Mouse (Mus musculus): ENCODE data around the gene Larp1.
"Not testable (repeated sequence)": the region's sequence is repeated elsewhere in the genome, so short reads cannot be mapped to it uniquely, and the experiment has no call there.

Gene Larp1

DNA sequence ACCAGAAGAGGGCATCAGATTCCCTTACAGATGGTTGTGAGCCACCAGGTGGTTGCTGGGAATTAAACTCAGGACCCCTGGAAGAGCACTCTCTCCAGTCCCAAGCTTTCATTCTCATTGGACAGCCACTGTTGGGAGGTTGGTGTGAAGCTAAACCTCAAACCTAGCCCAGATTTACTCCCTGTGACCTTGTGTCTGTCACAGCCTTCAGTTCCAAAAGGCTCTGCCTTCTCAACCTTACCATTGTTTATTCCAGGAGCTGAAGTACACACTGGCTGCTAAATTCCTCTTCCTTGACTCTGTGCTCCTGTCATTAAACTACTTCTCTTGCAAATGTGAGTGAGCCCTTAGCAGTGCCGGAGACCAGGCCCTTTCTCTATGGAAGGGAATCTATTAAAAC is 20.1 kb downstream of the Larp1 start:
- DNase-seq (ENCODE audit: low spot score in 2 of 2) = no peak

DNA sequence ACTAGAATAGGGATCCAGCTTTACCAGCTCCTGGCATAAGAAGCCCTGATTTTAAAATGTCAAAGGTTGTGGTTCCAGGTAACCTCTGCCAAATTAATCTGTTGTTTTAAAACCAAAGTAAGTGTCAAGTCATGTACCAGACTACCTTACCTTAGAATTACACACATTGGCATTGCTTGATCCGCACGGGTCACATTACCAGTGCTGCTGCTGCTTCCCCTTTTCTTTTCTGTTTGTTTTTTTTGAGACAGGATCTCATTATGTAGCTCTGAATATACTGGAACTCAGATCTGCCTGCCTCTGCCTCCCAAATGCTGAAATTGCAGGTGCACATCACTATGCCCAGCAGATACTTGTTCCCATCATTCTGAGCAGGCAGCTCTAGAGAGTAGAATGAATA is 21.0 kb downstream of the Larp1 start:
- DNase-seq (ENCODE audit: low spot score in 2 of 2) = no peak

DNA sequence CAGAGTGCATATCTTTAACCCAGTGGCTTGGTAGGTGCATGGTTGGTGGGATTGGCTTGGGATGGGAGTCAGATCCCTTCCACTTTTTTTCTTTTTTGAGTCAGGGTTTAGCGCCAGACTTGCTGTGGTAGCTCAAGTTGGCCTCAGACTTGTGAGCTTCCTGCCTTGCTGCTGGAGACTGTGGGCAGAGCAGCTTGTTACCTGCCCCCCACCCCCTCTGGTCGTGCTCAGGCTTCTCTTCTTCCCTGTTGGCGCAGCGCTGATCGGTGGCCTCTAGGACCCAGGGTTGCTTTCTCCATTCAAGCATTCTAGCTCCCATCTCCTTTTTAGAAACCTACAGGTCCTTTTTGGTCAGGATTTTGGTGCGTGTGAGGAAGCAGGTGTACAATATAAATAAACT is 22.3 kb downstream of the Larp1 start:
- DNase-seq (ENCODE audit: low spot score in 2 of 2) = no peak

DNA sequence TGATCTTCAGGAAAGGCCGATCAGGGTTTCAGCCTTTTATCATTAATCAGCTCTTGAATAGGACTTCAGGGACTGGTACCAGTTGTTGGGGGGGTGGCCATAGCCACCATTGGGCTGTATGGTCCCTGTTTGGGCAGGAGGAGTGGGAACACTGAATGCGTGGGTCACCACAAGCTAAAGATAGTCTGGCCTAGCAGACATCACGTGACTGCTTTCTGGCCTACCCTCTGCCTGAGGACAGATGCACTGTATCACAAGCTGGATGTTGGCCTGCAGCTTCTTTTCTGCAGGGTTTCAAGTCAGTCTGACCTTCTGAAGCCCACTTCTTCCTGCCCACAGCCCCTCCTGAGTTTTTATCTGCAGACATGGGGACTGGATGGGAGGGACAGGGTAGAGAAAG is 24.8 kb downstream of the Larp1 start:
- DNase-seq (ENCODE audit: low spot score in 2 of 2) = no peak

DNA sequence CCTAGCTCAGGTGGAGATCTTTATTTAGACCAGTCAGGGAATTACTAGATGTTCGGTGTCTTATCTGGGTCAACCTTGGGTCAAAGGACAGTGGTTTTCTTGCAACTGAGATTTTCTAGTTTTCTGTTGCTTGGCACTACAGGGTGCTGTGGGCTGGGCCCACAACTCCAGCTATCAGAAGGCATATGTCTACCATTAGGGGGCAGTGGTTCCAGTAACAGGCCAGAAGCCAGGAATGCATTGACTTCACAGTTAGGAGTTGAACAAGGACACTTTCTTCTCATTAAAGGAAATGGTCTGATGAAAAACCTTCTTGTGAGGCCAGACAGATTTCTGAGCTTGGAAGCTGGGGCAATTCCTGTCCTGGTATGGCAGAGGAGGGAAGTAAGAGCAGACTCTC is 30.2 kb downstream of the Larp1 start:
- DNase-seq (ENCODE audit: low spot score in 2 of 2) = no peak

DNA sequence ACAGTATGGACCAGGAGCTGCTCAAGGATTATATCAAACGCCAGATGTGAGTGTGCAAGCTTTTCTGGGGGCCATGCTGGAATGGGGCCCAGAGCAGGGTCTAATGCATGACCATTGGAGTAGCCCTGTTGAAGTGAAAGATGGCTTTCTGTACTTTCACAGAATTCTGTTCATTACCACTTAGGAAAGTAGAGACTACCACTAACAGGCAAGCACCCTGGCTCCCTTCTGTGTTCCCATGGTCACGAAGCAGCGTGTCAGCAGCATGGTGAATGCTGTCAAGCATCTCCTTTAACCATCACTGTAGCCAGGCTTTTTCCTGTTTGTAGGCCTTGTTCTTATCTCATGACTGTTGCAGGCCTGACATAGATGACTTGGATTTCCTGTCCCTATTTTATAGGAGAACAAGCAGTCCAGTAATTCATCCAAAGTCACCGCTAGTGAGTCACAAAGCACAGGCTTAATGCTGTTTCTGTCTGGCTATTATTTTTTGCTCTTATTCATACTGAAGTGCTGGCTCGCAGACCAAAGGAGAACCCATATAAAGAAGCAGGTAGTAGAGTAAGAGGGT is 34.1 kb downstream of the Larp1 start:
- no peak for DNase-seq (ENCODE audit: low spot score in 2 of 2)

DNA sequence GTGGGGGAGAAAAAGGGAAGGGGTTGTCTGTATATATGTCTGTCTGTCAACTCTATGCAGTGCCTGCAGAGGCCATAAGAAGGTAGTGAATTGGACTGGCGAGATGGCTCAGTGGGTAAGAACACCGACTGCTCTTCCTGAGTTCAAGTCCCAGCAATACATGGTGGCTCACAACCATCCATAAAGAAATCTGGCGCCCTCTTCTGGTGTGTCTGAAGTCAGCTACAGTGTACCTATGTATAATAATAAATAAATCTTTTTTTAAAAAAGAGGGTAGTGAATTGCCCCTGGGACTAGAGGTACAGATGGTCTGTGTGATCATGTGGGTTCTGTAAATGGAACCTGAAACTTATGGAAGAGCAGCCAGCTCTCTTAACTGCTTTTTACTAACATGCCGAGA is 37.6 kb downstream of the Larp1 start:
- DNase-seq (ENCODE audit: low spot score in 2 of 2) = no peak

DNA sequence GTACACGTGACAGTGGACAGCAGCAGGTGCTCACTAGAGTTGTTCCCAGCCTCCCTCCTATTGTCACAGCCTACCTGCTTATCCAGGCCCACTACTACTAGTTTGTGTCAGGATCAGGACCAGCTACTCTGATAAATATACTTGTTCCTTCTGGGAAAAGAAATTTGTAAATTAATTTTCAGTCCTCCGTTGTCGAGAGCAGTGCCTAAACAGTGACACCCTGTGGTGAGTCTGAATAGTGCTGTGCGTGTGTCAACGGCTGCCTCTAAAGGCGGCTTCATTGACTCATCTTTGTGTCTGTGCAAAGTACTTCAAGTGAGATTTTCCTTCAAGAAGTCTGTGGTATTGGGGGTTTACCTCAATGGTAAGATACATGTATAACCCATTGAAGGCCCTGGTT is 48.6 kb downstream of the Larp1 start:
- DNase-seq (ENCODE audit: low spot score in 2 of 2) = peak in 1 of 2 experiments; percentile 30

DNA sequence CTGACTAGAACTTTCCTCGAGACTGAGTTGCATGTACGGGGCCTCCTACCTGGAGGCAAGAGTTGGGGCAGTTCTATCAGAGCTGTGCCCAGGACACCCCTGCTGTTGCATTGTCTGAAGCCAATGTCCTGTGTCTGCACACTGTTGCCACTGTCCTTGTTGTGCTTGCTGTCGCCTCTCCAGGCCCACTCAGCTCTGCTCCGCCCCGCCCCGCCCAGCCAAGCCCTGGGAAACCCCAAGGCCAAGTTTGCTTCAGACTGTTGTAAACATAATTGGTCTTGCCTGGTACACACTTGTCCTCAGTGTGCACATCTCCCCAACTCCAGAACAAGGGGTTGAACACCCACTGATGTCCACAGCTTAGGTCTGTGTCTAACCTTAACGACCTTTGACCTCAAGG is 50.9 kb downstream of the Larp1 start:
- not testable (repeated sequence) for DNase-seq (ENCODE audit: low spot score in 2 of 2)

DNA sequence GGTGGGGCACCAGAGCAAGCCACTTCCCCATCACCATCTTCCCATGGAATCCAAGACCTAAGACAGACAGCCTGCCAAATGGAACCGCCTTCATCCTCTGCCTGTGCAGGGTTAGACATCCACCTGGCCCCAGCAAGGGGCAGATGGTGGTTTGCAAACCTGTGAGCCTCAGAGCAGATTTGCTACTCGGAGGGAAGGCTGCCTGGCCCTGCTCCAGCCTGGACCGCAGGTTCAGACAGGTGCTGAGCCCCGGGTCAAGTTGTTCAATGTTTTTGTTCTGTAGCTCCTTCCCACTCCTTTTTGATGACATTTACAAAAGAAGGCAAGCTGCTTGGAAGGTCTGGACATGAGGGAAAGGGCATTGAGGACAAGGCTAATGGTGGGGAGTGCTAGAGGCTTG is 52.4 kb downstream of the Larp1 start:
- not testable (repeated sequence) for DNase-seq (ENCODE audit: low spot score in 2 of 2)

DNA sequence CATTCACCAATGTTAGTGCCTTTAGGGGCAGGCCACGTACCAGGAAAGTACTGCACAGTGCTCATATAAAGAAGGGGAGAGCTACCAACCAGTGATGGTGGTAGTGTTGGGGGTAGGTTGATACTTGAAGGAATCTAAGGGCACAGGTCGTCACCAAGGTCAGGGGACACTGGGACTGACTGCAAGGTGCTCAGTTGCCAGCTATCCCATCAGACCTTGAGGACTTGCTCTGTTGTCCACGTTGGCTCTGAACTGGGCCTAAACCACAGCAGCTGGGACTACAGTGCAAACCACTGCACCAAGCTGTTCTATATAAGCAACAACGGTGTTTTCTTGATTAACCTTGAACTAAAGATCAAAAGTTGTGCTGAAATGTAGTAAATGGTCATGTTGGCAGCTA is 53.7 kb downstream of the Larp1 start:
- DNase-seq (ENCODE audit: low spot score in 2 of 2) = no peak

DNA sequence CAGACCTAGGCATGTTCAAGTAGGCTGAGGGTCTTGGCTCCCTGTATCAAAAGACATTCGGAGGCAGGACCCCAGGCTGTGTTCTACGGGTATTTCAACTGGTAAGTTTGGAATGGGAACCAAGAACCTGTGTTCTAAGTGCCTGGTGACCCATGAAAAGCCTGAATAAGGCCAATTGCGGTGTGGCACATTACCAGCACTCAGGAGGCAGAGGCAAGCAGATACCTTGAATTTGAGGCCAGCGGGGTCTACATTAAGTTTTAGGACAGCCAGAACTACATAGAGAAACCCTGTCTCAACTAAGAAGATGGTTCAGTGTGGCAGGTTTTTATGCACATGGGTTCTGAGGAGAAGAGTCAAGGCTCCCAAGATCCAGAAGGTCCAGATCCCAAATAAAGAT is 56.2 kb downstream of the Larp1 start:
- no peak for DNase-seq (ENCODE audit: low spot score in 2 of 2)

DNA sequence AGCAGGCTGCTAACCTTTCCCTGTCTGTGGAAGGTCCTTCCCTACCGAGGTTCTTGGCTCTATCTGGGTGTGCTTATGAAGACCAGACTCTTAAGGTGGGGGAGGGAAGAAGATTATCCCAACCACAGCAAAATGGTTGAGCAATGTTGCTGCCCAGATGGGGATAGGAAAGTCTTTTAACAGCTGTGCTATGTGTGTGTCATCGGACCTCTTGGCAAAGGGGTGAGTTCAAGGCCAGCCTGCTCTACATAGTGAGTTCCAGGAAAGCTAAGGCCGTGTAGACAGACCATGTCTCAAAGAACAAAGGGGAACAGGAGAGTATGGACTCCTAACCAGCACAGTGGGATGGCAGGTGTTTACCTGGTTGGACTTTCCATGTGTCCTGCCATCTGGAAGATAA is 64.1 kb downstream of the Larp1 start:
- no peak for DNase-seq (ENCODE audit: low spot score in 2 of 2)

DNA sequence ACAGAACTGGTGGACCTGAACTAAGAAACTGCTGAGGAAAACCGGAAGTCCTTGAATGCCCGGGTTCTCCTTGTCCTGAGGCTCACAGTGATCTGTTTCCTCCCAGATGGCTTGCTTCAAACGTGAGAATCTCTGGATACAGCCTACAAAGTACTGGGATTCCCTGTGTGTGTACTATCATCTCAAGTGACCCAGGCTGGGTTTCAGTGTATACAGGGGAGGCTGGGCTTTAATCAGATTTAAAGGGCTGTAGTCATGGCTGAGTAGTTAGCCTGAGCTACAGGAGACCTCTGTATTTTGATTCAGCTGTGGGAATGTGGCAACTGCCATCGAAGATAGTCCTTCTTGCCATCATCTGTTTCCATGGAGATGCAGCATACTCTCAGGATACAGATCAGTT is 68.4 kb downstream of the Larp1 start:
- DNase-seq (ENCODE audit: low spot score in 2 of 2) = no peak

DNA sequence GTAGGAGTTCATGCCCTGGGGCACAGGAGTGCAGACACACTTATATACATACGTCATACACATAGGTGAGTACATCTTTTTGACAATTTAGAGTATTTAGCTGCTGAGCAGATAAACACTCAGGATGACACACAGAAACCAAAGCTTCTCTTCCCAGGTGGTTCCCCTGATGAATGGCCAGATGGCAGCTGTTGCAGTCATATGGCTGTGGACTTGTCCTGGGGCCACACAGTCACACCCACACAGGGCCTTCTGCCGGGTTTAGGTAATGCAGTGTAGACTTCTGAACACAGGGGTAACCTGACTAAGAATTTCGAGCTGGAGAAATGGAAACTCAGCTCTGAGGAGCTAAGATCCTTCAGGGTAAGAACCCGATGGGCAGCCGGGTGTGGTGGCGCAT is 72.9 kb downstream of the Larp1 start:
- no peak for DNase-seq (ENCODE audit: low spot score in 2 of 2)

DNA sequence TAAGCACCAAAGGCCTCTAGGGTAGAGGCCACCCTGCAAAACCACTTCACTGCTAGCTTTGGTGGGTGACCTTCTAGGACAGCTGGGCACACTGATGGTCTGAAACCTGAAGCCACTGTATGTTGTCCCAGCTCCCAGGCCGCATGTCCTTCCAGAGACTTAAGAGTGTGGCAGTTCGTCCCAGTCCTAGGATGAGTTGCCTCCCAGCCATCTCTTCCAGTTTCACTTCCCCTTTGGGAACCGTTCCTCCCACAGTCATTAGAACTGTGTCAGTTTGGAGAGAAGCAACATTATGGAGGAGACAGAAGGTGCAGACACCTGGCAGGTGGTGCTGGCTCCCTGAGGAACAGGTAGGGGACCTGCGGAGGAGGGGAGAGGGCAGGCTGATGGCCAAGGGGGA is 83.7 kb downstream of the Larp1 start:
- DNase-seq (ENCODE audit: low spot score in 2 of 2) = no peak

DNA sequence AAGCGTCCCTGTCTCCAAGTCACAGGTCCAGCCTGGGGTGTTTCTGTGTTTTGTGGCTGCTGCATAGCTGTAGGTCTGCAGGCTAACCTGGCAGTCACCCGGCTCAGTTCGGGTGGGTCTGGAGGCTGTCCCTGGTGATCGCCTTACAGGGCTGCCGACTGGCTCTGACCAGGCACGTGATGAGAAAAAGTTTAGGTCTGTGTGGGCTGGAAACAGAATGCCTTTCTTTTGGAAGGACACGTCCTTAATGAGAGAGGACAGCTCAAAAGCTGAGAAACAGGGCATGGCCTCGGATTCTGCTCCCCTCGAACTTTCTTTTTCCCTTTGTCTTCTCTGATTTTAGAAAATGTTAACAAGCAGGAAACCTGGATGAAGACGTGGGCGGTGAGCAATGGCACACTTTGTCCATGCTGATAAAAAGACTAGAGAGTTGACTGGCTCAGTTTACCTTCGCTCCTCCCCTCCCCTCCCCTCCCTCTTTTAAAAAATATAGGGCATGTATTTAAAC is 84.2 kb downstream of the Larp1 start, which contains the start of gene Gm12248:
Gm12248 (minus strand) TSS at position 114 of the 508 bp plus-strand sequence.
- no peak for DNase-seq (ENCODE audit: low spot score in 2 of 2)

DNA sequence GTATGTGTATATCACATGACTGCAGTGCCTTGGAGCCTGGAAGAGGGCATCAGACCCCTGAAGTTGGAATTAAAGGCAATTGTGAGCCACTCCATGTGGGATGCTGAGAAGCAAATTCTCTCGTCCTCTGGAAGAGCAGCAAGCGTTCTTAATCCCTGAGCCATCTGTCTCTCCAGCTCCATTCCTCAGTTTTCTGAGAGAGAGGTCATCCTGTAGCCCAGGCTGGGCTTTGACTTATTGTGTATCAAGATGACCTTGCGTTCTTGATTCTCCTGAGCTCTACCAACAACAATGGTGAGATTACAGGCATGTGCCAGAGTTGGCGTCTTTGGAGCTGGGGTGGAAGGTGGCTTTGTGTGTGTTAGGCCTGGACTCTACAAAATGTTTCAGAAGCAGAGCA is 85.9 kb downstream of the Larp1 start:
- no peak for DNase-seq (ENCODE audit: low spot score in 2 of 2)

DNA sequence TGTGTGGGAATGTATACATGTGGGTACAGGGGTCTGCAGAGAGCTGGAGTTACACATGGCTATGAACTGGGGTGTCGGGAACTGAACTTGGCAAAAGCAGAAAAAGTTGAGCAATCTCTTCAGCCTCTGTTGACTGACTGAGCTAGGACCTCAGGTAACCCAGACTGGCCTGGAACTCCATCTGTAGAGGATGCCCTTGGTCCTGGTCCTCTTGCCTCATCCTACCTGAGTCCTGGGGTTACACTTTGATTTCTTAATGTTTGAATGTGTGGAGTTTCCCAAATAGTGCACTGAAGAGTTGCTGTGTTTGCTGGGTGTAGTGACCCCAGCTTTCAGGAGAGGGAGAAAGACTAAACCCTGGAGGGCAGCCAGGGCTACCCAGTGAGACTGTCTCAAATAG is 86.7 kb downstream of the Larp1 start:
- DNase-seq (ENCODE audit: low spot score in 2 of 2) = no peak

DNA sequence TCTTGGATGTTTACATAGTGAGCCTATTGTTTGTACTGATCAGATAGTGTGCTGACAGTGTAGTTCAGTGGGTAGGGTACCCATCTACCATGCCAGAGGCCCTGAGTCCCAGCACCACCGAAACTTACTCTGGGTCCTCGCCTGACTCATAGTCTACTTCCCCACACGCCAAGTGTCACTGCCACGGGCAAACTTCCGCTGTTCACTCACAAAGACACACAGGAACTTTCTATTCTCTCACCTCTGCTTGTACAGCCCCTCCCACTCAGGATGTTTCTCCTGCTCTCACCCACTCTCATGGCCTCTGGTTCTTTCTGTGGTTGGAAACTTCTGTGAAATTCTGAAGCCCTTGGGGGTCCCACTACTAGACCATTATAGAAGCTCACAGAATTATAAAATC is 87.3 kb downstream of the Larp1 start:
- no peak for DNase-seq (ENCODE audit: low spot score in 2 of 2)

DNA sequence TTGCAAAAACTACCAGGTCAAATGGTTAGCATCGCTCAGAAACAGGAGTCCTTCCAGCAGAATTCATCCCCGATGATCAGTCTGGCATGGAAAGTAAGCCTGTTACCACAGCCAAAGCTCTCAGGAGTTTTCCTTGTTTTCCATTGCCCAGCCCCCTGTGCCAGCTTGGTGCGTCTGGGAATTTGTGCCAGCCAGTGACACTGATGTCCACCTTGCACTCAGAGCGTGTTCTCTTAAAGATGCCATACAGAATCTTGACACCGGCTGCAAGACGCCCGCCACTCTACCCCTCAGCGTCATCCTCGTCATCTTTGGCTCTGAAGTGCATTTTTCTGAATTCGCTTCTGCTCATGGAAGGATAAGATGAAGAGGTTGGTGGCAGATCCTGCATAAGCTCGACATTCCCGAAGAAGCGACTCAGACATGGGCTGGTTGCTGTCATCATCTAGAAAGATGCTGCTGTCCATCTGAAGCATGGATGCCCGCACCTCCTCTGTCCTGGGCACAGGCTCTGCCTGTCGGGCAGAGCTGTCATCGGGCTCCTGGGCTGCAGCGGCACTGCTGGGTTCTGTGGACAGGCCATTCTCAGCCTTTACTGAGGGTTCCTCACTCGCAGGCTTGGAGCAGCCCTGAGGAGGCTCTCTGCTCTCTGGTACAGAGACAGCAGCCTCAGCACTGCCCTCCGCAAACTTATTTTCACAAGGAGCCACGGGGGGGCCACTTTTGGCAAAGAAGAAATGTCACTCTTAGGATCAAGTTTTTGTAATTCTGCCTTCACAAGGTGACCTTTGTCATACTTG is 88.2 kb downstream of the Larp1 start:
- DNase-seq (ENCODE audit: low spot score in 2 of 2) = no peak

DNA sequence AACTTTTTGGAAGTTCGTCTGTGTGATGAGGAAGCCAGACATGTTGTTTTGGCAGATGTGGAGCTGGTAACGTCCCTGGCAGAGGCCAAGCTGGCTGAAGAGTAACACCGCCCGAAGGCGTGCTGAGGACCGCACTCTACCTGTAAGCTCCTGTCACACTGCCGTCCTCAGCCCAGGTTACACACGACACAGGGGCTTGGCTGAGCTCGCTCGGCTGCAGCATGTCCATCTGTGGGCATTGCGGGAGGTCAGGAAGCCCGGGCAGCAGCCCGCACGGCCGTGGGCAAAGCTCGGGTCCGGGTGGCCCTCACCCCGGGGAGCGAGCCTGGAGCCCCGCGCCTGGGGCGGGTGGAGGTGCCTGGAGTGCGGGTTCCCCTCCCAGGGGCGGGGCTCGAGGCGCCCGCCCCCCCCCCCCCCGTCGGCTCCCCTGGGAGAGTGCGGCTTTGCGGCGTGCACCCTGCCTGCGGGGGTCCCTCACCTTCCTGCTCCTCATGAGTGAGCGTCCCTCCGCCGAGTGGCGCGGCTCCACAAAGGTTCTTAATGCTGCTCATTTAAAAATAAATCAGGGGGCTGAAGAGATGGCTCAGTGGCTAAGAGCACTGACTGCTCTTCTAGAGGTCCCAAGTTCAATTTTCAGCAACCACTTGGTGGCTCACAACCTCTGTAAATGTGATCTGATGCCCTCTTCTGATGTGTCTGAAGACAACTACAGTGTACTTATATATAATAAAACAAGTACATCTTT is 88.9 kb downstream of the Larp1 start:
- DNase-seq (ENCODE audit: low spot score in 2 of 2) = no peak

DNA sequence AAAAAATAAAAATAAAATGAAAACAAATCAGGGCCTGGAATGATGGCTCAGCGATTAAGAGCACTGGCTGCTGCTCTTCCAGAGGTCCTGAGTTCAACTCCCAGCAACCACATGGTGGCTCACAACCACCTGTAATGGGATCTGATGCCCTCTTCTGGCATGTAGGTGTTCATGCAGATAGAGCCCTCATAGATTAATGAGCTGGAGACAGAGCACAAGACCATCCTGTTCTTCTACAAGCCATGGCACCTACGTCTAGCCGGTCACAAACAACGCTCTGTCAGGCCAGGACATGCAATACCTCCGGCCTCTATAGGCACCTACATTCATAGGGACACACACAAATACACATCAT is 89.5 kb downstream of the Larp1 start:
- DNase-seq (ENCODE audit: low spot score in 2 of 2) = not testable (repeated sequence)
